Mouse (Mus musculus) embryonic facial prominence, embryonic 12.5 days (tissue): ENCODE measurements at regions not wholly inside any gene's neighbourhood (a gene's known extent, or its start where the extent isn't known, plus 50 kb on each side); places are given as distances from the start of the nearest gene placed in this dataset.
A peak's percentile ranks its signal among the peaks of the same experiment; 100 is the strongest.

Experiments
- ATAC-seq: fragments of 200-750 bp; cut with Nextera tagmentation; 2 replicates; pipeline ENCODE4 v1.8.0; 2017; ENCODE audit not compliant: insufficient number of reproducible peaks, insufficient read depth, low FRiP score, low TSS enrichment
- H3K27ac ChIP-seq: fragments of 300-500 bp; sonication (generic); 2 replicates; pipeline ENCODE4 v1.5.1; 2016; ENCODE audit warnings: mild to moderate bottlenecking
- H3K27me3 ChIP-seq: fragments of 300-500 bp; sonication (generic); 2 replicates; pipeline ENCODE4 v1.6.1; 2016; ENCODE audit warnings: mild to moderate bottlenecking, moderate library complexity
- H3K36me3 ChIP-seq: fragments of 300-500 bp; sonication (generic); 2 replicates; pipeline ENCODE4 v1.6.1; 2016; ENCODE audit warnings: mild to moderate bottlenecking
- H3K4me1 ChIP-seq: fragments of 300-500 bp; sonication (generic); 2 replicates; pipeline ENCODE4 v1.6.1; 2016
- H3K4me2 ChIP-seq: fragments of 300-500 bp; sonication (generic); replicated peaks from 2 replicates; pipeline ENCODE4 v1.6.1; 2016; ENCODE audit warnings: mild to moderate bottlenecking, moderate library complexity
- H3K4me3 ChIP-seq: fragments of 300-500 bp; sonication (generic); 2 replicates; pipeline ENCODE4 v1.5.1; 2016; ENCODE audit warnings: mild to moderate bottlenecking
- H3K9ac ChIP-seq: fragments of 300-500 bp; sonication (generic); 2 replicates; pipeline ENCODE4 v1.6.1; 2016; ENCODE audit warnings: mild to moderate bottlenecking, moderate library complexity
- H3K9me3 ChIP-seq: fragments of 300-500 bp; sonication (generic); 2 replicates; pipeline ENCODE4 v1.6.1; 2016; ENCODE audit warnings: mild to moderate bottlenecking, moderate library complexity
- WGBS: fragments of 180-500 bp; shearing (Covaris S2); methylation state at CpG from one replicate; pipeline ENCODE4 v1.1.7; 2016; 5-methylcytosine and 5-hydroxymethylcytosine counted together

GRCm38 (mm10) chr2:147905759-147906740 lies 140.7 kb downstream of the Foxa2 start:
- H3K9me3 ChIP-seq: no peaks in the 10 kb centered on the region
- whole genome bisulfite sequencing: 19% methylated on average over 19 of the region's 19 CpGs
- no peak for ATAC-seq
- H3K4me2 ChIP-seq: no peak overlapping the region
- no peaks in the 10 kb centered on the region for H3K4me1 ChIP-seq
- no peak overlapping the region for H3K4me3 ChIP-seq
- no peak overlapping the region for H3K9ac ChIP-seq
- H3K36me3 ChIP-seq: no peaks in the 10 kb centered on the region
- no peak overlapping the region for H3K27ac ChIP-seq
- H3K27me3 ChIP-seq: peaks cover 5% of the 10 kb centered on the region

GRCm38 (mm10) chr2:147905118-147905517 lies 141.7 kb downstream of the Foxa2 start:
- Histone ChIP-seq H3K9me3 (no peaks in the 10 kb centered on the region), H3K4me1 (no peaks in the 10 kb centered on the region), H3K9ac (no peak overlapping the region), H3K27ac (no peak overlapping the region), H3K36me3 (no peaks in the 10 kb centered on the region), H3K4me2 (no peak overlapping the region), H3K27me3 (peaks cover 5% of the 10 kb centered on the region), H3K4me3 (no peak overlapping the region)
- ATAC-seq: no peak
- 41% methylated on average over 3 of the region's 3 CpGs for WGBS

DNA sequence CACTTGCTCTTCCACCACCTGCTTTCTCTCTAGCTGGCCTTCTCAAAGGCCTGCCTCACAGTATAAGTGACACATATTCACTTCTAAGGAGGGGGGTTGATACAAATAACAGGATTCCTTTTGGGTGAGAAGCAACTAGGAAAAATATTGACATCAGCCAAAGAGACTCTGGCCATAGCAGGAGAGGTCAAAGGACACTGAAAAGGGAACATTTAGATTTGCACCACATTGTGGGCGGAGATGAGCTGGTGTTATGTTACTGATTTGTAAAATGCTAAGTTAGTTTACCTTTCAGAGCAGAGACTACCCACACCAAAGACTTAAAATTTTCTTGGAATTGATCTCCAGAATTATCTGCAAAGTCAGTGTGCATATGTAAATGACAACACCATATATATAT lies 147.5 kb downstream of the Foxa2 start:
- H3K36me3 ChIP-seq: no peaks in the 10 kb centered on the region
- ATAC-seq: no peak
- WGBS: 73% methylated on average over 1 of the region's 1 CpGs
- no peaks in the 10 kb centered on the region for H3K4me1 ChIP-seq
- no peak overlapping the region for H3K4me3 ChIP-seq
- no peak overlapping the region for H3K4me2 ChIP-seq
- H3K27ac ChIP-seq: no peak overlapping the region
- no peaks in the 10 kb centered on the region for H3K9me3 ChIP-seq
- no peak overlapping the region for H3K9ac ChIP-seq
- H3K27me3 ChIP-seq: no peaks in the 10 kb centered on the region

GRCm38 (mm10) chr2:147895691-147896090 lies 151.1 kb downstream of the Foxa2 start:
- ATAC-seq: no peak

DNA sequence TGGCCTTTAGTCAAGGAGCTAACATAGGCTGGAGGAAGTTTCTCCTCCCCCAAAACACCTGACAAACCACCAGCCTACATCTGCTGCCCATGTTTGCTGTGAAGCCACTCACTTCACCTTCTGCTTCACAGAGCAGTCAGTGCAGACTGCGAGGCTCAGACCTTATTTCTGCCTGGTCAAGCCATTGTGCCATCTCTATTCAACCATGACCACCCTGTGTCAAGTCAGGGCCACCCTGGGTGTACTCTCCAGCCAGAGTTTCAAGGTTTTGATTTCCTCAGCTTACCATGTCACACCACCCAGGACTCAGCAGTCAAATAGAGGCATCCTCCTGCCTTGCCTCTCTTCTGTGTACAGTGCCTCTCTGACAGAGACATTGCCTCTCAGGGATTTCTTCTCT lies 152.6 kb downstream of the Foxa2 start:
- no peaks in the 10 kb centered on the region for H3K27me3 ChIP-seq
- H3K4me1 ChIP-seq: no peaks in the 10 kb centered on the region
- no peak overlapping the region for H3K4me2 ChIP-seq
- ATAC-seq: no peak
- H3K27ac ChIP-seq: no peak overlapping the region
- no peak overlapping the region for H3K4me3 ChIP-seq
- WGBS: 63% methylated on average over 1 of the region's 1 CpGs
- H3K9me3 ChIP-seq: no peaks in the 10 kb centered on the region
- no peak overlapping the region for H3K9ac ChIP-seq
- H3K36me3 ChIP-seq: no peaks in the 10 kb centered on the region

More at GRCm38 (mm10) chr2:147895691-147896090, 151.1 kb downstream of the Foxa2 start:
- Histone ChIP-seq H3K9ac (no peak overlapping the region), H3K4me1 (no peaks in the 10 kb centered on the region), H3K27me3 (no peaks in the 10 kb centered on the region), H3K27ac (no peak overlapping the region), H3K4me3 (no peak overlapping the region), H3K9me3 (no peaks in the 10 kb centered on the region), H3K4me2 (no peak overlapping the region), H3K36me3 (no peaks in the 10 kb centered on the region)
- WGBS: 0% methylated on average over 1 of the region's 1 CpGs

- H3K4me3 ChIP-seq: no peak overlapping the region
- 51% methylated on average over 6 of the region's 6 CpGs for WGBS
- no peak for ATAC-seq
- H3K9me3 ChIP-seq: no peaks in the 10 kb centered on the region
- no peak overlapping the region for H3K27ac ChIP-seq
- no peaks in the 10 kb centered on the region for H3K27me3 ChIP-seq
- H3K4me1 ChIP-seq: no peaks in the 10 kb centered on the region
- H3K36me3 ChIP-seq: no peaks in the 10 kb centered on the region
- H3K4me2 ChIP-seq: no peak overlapping the region
- no peak overlapping the region for H3K9ac ChIP-seq
These were observed 160.6 kb downstream of the Foxa2 start for GRCm38 (mm10) chr2:147886191-147886590.

- Histone ChIP-seq H3K36me3 (no peaks in the 10 kb centered on the region), H3K27me3 (peaks cover 11% of the 10 kb centered on the region; the same call in 1 of the 2 replicates), H3K27ac (no peak overlapping the region), H3K4me2 (peak overlapping the region; percentile 50; the same call in 1 of the 2 replicates), H3K4me1 (peaks cover 14% of the 10 kb centered on the region; the same call in 1 of the 2 replicates), H3K9me3 (no peaks in the 10 kb centered on the region), H3K4me3 (no peak overlapping the region), H3K9ac (no peak overlapping the region)
- no peak for ATAC-seq
- 18% methylated on average over 13 of the region's 13 CpGs for WGBS
These were observed 168.9 kb downstream of the Foxa2 start for GRCm38 (mm10) chr2:147877907-147878306.

DNA sequence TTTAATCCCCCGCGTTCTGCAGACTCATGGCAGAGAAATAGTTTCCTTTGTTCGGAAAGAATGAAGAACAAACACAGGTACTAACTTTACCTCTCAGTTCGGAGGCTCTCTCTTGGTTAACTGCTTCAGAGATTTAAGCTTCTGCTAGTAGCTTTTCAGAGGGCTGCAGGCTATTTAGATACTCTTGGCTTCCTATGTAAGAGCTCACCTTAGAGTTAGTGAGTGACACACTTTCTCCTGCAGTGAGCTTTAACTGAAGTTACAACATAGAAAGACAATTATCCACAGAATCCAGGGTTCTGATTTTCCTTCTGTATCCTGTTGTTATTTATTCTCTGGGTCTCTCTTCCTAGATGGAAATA lies 169.2 kb downstream of the Foxa2 start:
- no peak overlapping the region for H3K27ac ChIP-seq
- peak overlapping the region; percentile 30 for H3K4me3 ChIP-seq
- no peak overlapping the region for H3K9ac ChIP-seq
- 4% methylated on average over 4 of the region's 4 CpGs for WGBS
- H3K36me3 ChIP-seq: no peaks in the 10 kb centered on the region
- ATAC-seq: no peak
- no peaks in the 10 kb centered on the region for H3K9me3 ChIP-seq
- peaks cover 11% of the 10 kb centered on the region; the same call in 1 of the 2 replicates for H3K27me3 ChIP-seq
- H3K4me1 ChIP-seq: peaks cover 14% of the 10 kb centered on the region; the same call in 1 of the 2 replicates
- peak overlapping the region; percentile 50 for H3K4me2 ChIP-seq

- H3K4me2 ChIP-seq: peak overlapping the region; percentile 50
- H3K36me3 ChIP-seq: no peaks in the 10 kb centered on the region
- no peak overlapping the region for H3K27ac ChIP-seq
- H3K27me3 ChIP-seq: peaks cover 11% of the 10 kb centered on the region; the same call in 1 of the 2 replicates
- no peak for ATAC-seq
- H3K4me1 ChIP-seq: peaks cover 14% of the 10 kb centered on the region; the same call in 1 of the 2 replicates
- peak overlapping the region; percentile 30 for H3K4me3 ChIP-seq
- H3K9me3 ChIP-seq: no peaks in the 10 kb centered on the region
- H3K9ac ChIP-seq: 0 out of 2 replicates have a peak overlapping the region, but pooled peaks have one; percentile 27
- 7% methylated on average over 19 of the region's 19 CpGs for WGBS
These were observed 169.8 kb downstream of the Foxa2 start for GRCm38 (mm10) chr2:147876708-147877542.

DNA sequence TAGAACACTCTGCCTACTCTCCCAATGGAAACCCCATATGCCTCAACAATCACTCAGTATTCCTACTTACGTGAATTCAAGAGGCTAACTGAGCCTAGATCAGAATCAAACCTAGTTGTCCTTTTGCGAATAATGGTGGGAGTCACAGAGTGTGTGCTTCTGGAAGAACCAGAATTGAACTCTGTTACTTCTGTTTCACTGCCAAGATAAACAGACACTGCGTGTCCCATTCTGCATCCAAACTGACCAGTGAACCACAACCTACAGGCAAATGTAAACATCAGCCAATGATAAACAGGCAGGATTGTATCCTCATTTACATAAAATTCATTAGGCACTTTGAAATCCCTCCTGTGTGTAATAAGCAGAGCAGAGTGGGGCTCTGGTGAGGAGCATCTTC lies 173.8 kb downstream of the Foxa2 start:
- Histone ChIP-seq H3K27ac (no peak overlapping the region), H3K9ac (no peak overlapping the region), H3K36me3 (no peaks in the 10 kb centered on the region), H3K9me3 (no peaks in the 10 kb centered on the region), H3K4me2 (no peak overlapping the region), H3K27me3 (0 out of 2 replicates have a peak, but pooled peaks cover 3% of the 10 kb centered on the region), H3K4me3 (no peak overlapping the region), H3K4me1 (peaks cover 14% of the 10 kb centered on the region; the same call in 1 of the 2 replicates)
- WGBS: 92% methylated on average over 3 of the region's 3 CpGs
- no peak for ATAC-seq

GRCm38 (mm10) chr2:147851186-147851802 lies 195.5 kb downstream of the Foxa2 start:
- peaks cover 6% of the 10 kb centered on the region; the same call in 1 of the 2 replicates for H3K27me3 ChIP-seq
- 70% methylated on average over 6 of the region's 6 CpGs for WGBS
- no peak overlapping the region for H3K9ac ChIP-seq
- H3K4me1 ChIP-seq: no peaks in the 10 kb centered on the region
- no peak overlapping the region for H3K27ac ChIP-seq
- no peaks in the 10 kb centered on the region for H3K36me3 ChIP-seq
- H3K4me2 ChIP-seq: no peak overlapping the region
- no peak for ATAC-seq
- H3K4me3 ChIP-seq: no peak overlapping the region
- H3K9me3 ChIP-seq: no peaks in the 10 kb centered on the region
